Mouse (Mus musculus): ENCODE data around the gene Mtmr10.

DNA sequence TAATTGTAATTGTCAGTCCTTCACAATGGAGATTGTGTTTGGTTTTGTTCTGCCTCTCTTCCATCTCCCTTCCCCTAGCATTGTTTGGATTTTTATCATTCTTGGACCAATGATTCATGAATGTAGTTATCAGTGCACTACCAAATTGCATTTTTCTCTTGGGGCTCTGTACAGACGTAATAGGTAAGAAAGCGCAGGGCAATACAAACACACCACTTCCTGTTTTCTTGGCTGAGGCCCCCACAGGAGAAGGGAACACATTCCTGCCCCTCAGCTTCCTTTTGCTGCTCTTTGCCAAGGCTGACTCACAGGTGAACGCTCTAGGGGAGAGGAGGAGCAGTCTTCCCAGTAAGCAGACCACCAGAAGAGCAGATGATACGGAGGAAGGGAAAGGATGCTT is 37.7 kb upstream of the Mtmr10 start:
- TF ChIP-seq GATA1 (IDR thresholded peaks at IDR 0.05; ENCODE audit: borderline replicate concordance, low read length), result no peak
- no peak for TF ChIP-seq FLI1 (IDR thresholded peaks at IDR 0.05; ENCODE audit: low read length)

All from megakaryocyte, embryonic 14.5 days (primary cell).